Mouse (Mus musculus) cerebellum, adult 2 months (tissue): Measurements from ENCODE around the gene Glyr1. TPM values are rescaled to one million over a fixed set of nuclear protein-coding genes. Genes with fewer than 3 reads are reported as not detected.

ENCODE experiments used
- DNase-seq, 2 experiments: peaks; one replicate each; pipeline ENCODE4 v3.0.0; 2021
- H3K27ac ChIP-seq: fragments of 200-500 bp; 2 replicates; pipeline ENCODE4 v1.5.1; 2012; ENCODE audit warnings: low read length, control low read depth, inconsistent platforms; ENCODE audit not compliant: insufficient read depth
- H3K27me3 ChIP-seq: fragments of 200-500 bp; 2 replicates; pipeline ENCODE4 v1.6.1; 2012; ENCODE audit warnings: inconsistent platforms, mild to moderate bottlenecking, low read length, moderate library complexity; ENCODE audit not compliant: control insufficient read depth, insufficient read depth
- H3K4me1 ChIP-seq: fragments of 200-500 bp; 2 replicates; pipeline ENCODE4 v1.6.1; 2011; ENCODE audit warnings: low read length; ENCODE audit not compliant: control insufficient read depth, insufficient read depth
- H3K4me3 ChIP-seq: fragments of 200-500 bp; replicated peaks from 2 replicates; pipeline ENCODE3; 2011; ENCODE audit warnings: mild to moderate bottlenecking, low read depth, low read length, control low read depth; ENCODE audit not compliant: insufficient read depth
- CTCF ChIP-seq: fragments of 200-500 bp; IDR thresholded peaks from 2 replicates; pipeline ENCODE4 v1.5.1; 2011; ENCODE audit warnings: low read depth, mild to moderate bottlenecking, control low read depth, low read length, moderate library complexity, borderline replicate concordance; ENCODE audit not compliant: insufficient read depth
- POLR2A ChIP-seq: fragments of 200-500 bp; IDR thresholded peaks from 2 replicates; pipeline ENCODE4 v1.6.1; 2011; ENCODE audit warnings: low read length, control low read depth, borderline replicate concordance; ENCODE audit not compliant: insufficient read depth
- WGBS: fragments of 180-500 bp; shearing (Covaris S2); methylation state at CpG from one replicate; pipeline ENCODE4 v1.1.7; 2018; 5-methylcytosine and 5-hydroxymethylcytosine counted together
- polyA plus RNA-seq: library from polyadenylated mRNA; depleted of rRNA; stranded (reverse); fragments of >200 nt; gene quantifications from 2 replicates; pipeline ENCODE4 v1.2.3, GENCODE M21; 2012; rRNA removed

Glyr1 gene
- polyA plus RNA-seq, 1 experiment: 139 TPM

GRCm38 (mm10) chr16:4964731-4965391 is 84.8 kb downstream of the Glyr1 start:
- Histone ChIP-seq H3K27ac (peak overlapping the region; percentile 57), H3K4me1 (peaks cover 14% of the 10 kb centered on the region), H3K4me3 (peak overlapping the region; percentile 78), H3K27me3 (no peaks in the 10 kb centered on the region)
- WGBS: 6% methylated on average over 13 of the region's 13 CpGs
- no peak for TF ChIP-seq CTCF
- no peak for TF ChIP-seq POLR2A
- no peak for DNase-seq

Other genes starting within 250 kb of the Glyr1 start
- gene 4930562C15Rik, start 214.4 kb downstream of the Glyr1 start, polyA plus RNA-seq: 0.08 TPM in 1 of 2 replicates, not detected in the other
- 57.9 and 63.5 TPM in 2 replicates for gene Ubald1, start 169.5 kb downstream of the Glyr1 start, polyA plus RNA-seq
- gene Mgrn1, start 163.6 kb downstream of the Glyr1 start, polyA plus RNA-seq: 243 and 248 TPM in 2 replicates
- gene Nudt16l1, start 111.1 kb downstream of the Glyr1 start, polyA plus RNA-seq: 102 and 104 TPM in 2 replicates
- 104 and 112 TPM in 2 replicates for gene Anks3, start 85.7 kb downstream of the Glyr1 start, polyA plus RNA-seq
- gene Sept12, start 52.0 kb downstream of the Glyr1 start, polyA plus RNA-seq: not detected in 2 replicates
- 1.00 and 2.5 TPM in 2 replicates for gene Smim22, start 42.6 kb downstream of the Glyr1 start, polyA plus RNA-seq
- gene Rogdi, start 36.3 kb downstream of the Glyr1 start, polyA plus RNA-seq: 274 and 294 TPM in 2 replicates
- 28.1 and 30.2 TPM in 2 replicates for gene Ubn1, start 194 bp upstream of the Glyr1 start, polyA plus RNA-seq
- 0.87 and 0.88 TPM in 2 replicates for gene Ppl, start 82.6 kb upstream of the Glyr1 start, polyA plus RNA-seq
- 19.6 and 25.4 TPM in 2 replicates for gene Sec14l5, start 97.2 kb upstream of the Glyr1 start, polyA plus RNA-seq
- gene Nagpa, start 154.1 kb upstream of the Glyr1 start, polyA plus RNA-seq: 21.1 and 21.3 TPM in 2 replicates
- gene AU021092, start 172.4 kb upstream of the Glyr1 start, polyA plus RNA-seq: 5.5 and 6.1 TPM in 2 replicates
- 65.3 and 70.6 TPM in 2 replicates for gene Alg1, start 183.8 kb upstream of the Glyr1 start, polyA plus RNA-seq
- gene Eef2kmt, start 206.1 kb upstream of the Glyr1 start, polyA plus RNA-seq: 9.4 and 12.9 TPM in 2 replicates